Mouse (Mus musculus): ENCODE data around the gene Tdrkh. TPM values are rescaled to one million over a fixed set of nuclear protein-coding genes. Genes with fewer than 3 reads are reported as not detected.

Gene Tdrkh
- total RNA-seq, 2 experiments from 2014 or later = 1.5 to 2.0 TPM

Other genes starting within 250 kb of the Tdrkh start
- not detected for gene Gm10696, start 235.1 kb upstream of the Tdrkh start, total RNA-seq (2021)
- not detected for gene Gm5286, start 216.6 kb upstream of the Tdrkh start, total RNA-seq (2021)
- gene Gm4778, start 149.2 kb upstream of the Tdrkh start, total RNA-seq (2021) = not detected
- 1 to 10 TPM; 8.1 to 8.2 TPM for gene Them4, start 103.2 kb upstream of the Tdrkh start, total RNA-seq (2021)
- under 1 TPM in 1 of 2 experiments, not detected in 1; 0.28 TPM for gene Them5, start 71.2 kb upstream of the Tdrkh start, total RNA-seq (2021)
- not detected for gene C2cd4d, start 50.8 kb upstream of the Tdrkh start, total RNA-seq (2021)
- 10 to 100 TPM; 43.8 to 52.8 TPM for gene Rorc, start 40.5 kb upstream of the Tdrkh start, total RNA-seq (2021)
- gene Lingo4, start 14.8 kb upstream of the Tdrkh start, total RNA-seq (2021) = under 1 TPM; 0.11 to 0.13 TPM
- gene Mrpl9, start 30.0 kb downstream of the Tdrkh start, total RNA-seq (2021) = 10 to 100 TPM; 35.6 to 39.1 TPM
- gene Oaz3, start 30.6 kb downstream of the Tdrkh start, total RNA-seq (2021) = not detected
- not detected for gene Celf3, start 65.0 kb downstream of the Tdrkh start, total RNA-seq (2021)
- 1 to 10 TPM; 4.6 to 4.9 TPM for gene Riiad1, start 67.1 kb downstream of the Tdrkh start, total RNA-seq (2021)
- gene Snx27, start 169.4 kb downstream of the Tdrkh start, total RNA-seq (2021) = 10 to 100 TPM; 25.6 to 27.1 TPM
- gene Gm10972, start 229.8 kb downstream of the Tdrkh start, total RNA-seq (2021) = not detected
- under 1 TPM; 0.59 to 0.87 TPM for gene Tuft1, start 245.6 kb downstream of the Tdrkh start, total RNA-seq (2021)